In the genomic region with DNA sequence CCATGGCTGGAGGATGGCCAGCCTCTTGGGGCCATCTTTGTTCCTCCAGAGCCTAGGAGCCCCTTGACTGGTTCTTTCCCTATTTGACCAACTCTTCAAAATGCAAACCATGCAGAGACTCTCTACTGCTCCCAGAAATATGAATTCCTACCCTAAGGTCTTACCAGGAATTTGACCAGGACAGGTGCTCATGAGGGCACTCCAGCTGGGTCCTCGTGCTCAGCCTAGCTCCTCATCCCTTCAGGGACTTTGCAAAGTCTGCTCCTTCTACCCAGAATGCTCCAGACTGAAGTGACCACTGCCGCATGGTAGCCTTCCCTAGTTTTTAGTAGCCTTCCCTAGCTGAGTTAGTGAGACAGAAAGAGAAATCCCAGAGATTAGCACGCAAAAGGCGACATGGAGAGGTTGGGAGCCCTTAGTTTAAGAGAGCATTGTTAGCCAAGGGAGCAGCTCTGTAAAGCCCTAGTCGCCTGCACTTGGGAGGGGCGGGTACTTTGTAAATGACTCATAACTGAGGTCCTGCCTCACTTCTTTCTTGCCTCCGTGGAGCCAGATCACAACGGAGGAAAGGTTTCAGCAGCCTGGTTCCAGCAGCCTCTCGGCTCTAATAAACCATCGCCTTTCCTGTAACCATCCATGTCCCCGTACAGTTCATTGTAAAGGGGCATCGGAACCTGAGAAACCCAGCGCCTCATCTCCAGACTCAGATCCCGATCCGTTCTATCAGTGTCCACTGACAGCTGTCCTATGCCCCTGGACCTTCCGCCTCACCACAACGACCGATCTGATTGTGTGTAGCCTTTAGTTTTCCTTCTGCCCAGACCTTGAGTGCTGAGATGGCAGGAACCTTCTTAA, we compare ENCODE assay signal across 8 mouse cellular contexts. TPM values are rescaled to one million over a fixed set of nuclear protein-coding genes. Genes with fewer than 3 reads are reported as not detected.
DNase-seq lines count a peak whose midpoint lies in the region; ATAC-seq and TF ChIP-seq lines count a peak whose summit lies in the region.

No protein-coding gene starts in this region.

- no peak for TF ChIP-seq POLR2A in thymus, adult 2 months (IDR thresholded peaks at IDR 0.05; ENCODE audit: control insufficient read depth, extremely low read depth, insufficient read depth, low read length, poor library complexity)

- H3K9ac ChIP-seq in heart, embryonic 14.5 days (ENCODE audit: low read length) = peak overlapping the region; percentile 68
- peak overlapping the region; percentile 76 for H3K9ac ChIP-seq in hindbrain, embryonic 13.5 days
- H3K9ac ChIP-seq in midbrain, embryonic 14.5 days (replicated peaks; ENCODE audit: low read length) = no peak overlapping the region

- DNase-seq in heart, adult 9 months (ENCODE audit: low spot score in 2 of 2) = no peak
- peak; percentile 68 for DNase-seq in NIH3T3 (ENCODE audit: low read depth)
- DNase-seq in midbrain, embryonic 14.5 days = peak; percentile 20
- no peak for DNase-seq in thymus, adult 2 months
- no peak for DNase-seq in kidney, adult 8-10 months

- no peak overlapping the region for H3K27ac ChIP-seq in heart, embryonic 14.5 days (replicated peaks in 1 of 2; ENCODE audit: control insufficient read depth in 1 of 2, insufficient read depth in 1 of 2, low read depth in 2 of 2, low read length in 2 of 2)
- H3K27ac ChIP-seq in hindbrain, embryonic 13.5 days = peak overlapping the region; percentile 74
- H3K27ac ChIP-seq in midbrain, embryonic 14.5 days (replicated peaks; ENCODE audit: low read depth, low read length) = no peak overlapping the region
- no peak overlapping the region for H3K27ac ChIP-seq in thymus, adult 2 months (ENCODE audit: control insufficient read depth, insufficient read depth, low read length)

- no peaks in the 10 kb centered on the region for H3K36me3 ChIP-seq in heart, embryonic 14.5 days (ENCODE audit: control insufficient read depth, insufficient read depth, low read length)
- no peaks in the 10 kb centered on the region for H3K36me3 ChIP-seq in hindbrain, embryonic 13.5 days
- no peaks in the 10 kb centered on the region for H3K36me3 ChIP-seq in midbrain, embryonic 14.5 days (ENCODE audit: control insufficient read depth, insufficient read depth, low read length)
- H3K36me3 ChIP-seq in thymus, adult 2 months (ENCODE audit: control insufficient read depth, insufficient read depth, low read length) = no peaks in the 10 kb centered on the region

- H3K9me3 ChIP-seq in heart, embryonic 14.5 days (ENCODE audit: control insufficient read depth, low read length) = no peaks in the 10 kb centered on the region
- no peaks in the 10 kb centered on the region for H3K9me3 ChIP-seq in hindbrain, embryonic 13.5 days
- H3K9me3 ChIP-seq in midbrain, embryonic 14.5 days (ENCODE audit: control insufficient read depth, low read length) = no peaks in the 10 kb centered on the region

- WGBS in heart, embryonic 14.5 days = 22% methylated on average over 18 of the region's 18 CpGs
- 24% methylated on average over 18 of the region's 18 CpGs for WGBS in hindbrain, embryonic 13.5 days
- 25% methylated on average over 18 of the region's 18 CpGs for WGBS in midbrain, embryonic 14.5 days
- WGBS in thymus, adult 2 months = 35% methylated on average over 18 of the region's 18 CpGs

- peaks cover 29 to 34% of the 10 kb centered on the region in 2 experiments for H3K4me1 ChIP-seq in heart, embryonic 14.5 days (ENCODE audit: control insufficient read depth in 2 of 2, insufficient read depth in 2 of 2, low read length in 2 of 2)
- H3K4me1 ChIP-seq in hindbrain, embryonic 13.5 days (replicated peaks) = peaks cover 41% of the 10 kb centered on the region
- peaks cover 35% of the 10 kb centered on the region for H3K4me1 ChIP-seq in midbrain, embryonic 14.5 days (ENCODE audit: control insufficient read depth, insufficient read depth, low read length)
- H3K4me1 ChIP-seq in thymus, adult 2 months (replicated peaks; ENCODE audit: control insufficient read depth, insufficient read depth, low read length) = peaks cover 4% of the 10 kb centered on the region; the same call in 1 of the 2 replicates

- peak overlapping the region in 1 of 2 experiments; percentile 41; a peak in 2 of 4 replicates for H3K4me3 ChIP-seq in heart, embryonic 14.5 days (ENCODE audit: control insufficient read depth in 1 of 2, insufficient read depth in 1 of 2, low read depth in 1 of 2, low read length in 2 of 2)
- peak overlapping the region; percentile 41 for H3K4me3 ChIP-seq in hindbrain, embryonic 13.5 days
- H3K4me3 ChIP-seq in midbrain, embryonic 14.5 days (replicated peaks; ENCODE audit: low read depth, low read length) = 0 out of 2 replicates have a peak overlapping the region, but pooled peaks have one; percentile 40
- H3K4me3 ChIP-seq in thymus, adult 2 months (ENCODE audit: control insufficient read depth, insufficient read depth, low read length) = no peak overlapping the region

- H3K4me2 ChIP-seq in heart, embryonic 14.5 days (ENCODE audit: low read length) = peak overlapping the region; percentile 86
- peak overlapping the region; percentile 77 for H3K4me2 ChIP-seq in hindbrain, embryonic 13.5 days
- H3K4me2 ChIP-seq in midbrain, embryonic 14.5 days (ENCODE audit: low read length) = peak overlapping the region; percentile 86

- peaks cover 41% of the 10 kb centered on the region for H3K27me3 ChIP-seq in heart, embryonic 14.5 days (ENCODE audit: control insufficient read depth, insufficient read depth, low read length)
- H3K27me3 ChIP-seq in hindbrain, embryonic 13.5 days = peaks cover 58% of the 10 kb centered on the region
- peaks cover 19% of the 10 kb centered on the region for H3K27me3 ChIP-seq in midbrain, embryonic 14.5 days (ENCODE audit: control insufficient read depth, insufficient read depth, low read length)
- peaks cover 8% of the 10 kb centered on the region; the same call in 1 of the 2 replicates for H3K27me3 ChIP-seq in thymus, adult 2 months (ENCODE audit: control insufficient read depth, insufficient read depth, low read length)

- ATAC-seq in heart, embryonic 14.5 days (ENCODE audit: insufficient number of reproducible peaks, insufficient read depth, low FRiP score, low read depth) = no peak
- no peak for ATAC-seq in hindbrain, embryonic 13.5 days (ENCODE audit: low FRiP score)
- no peak for ATAC-seq in midbrain, embryonic 14.5 days (ENCODE audit: low FRiP score, low TSS enrichment)
- no peak for ATAC-seq in activated CD4-positive, CD25-positive, alpha-beta regulatory T cell, adult 4 months

- TF ChIP-seq CTCF in thymus, adult 2 months (IDR thresholded peaks at IDR 0.05; ENCODE audit: borderline replicate concordance, control insufficient read depth, extremely low read depth, insufficient read depth, low read length, poor library complexity) = no peak

RNA-seq across cellular contexts. Expression of a gene that starts 28.2 kb away (rescaled TPM):
- 26.7 and 31.0 TPM in 2 replicates for polyA plus RNA-seq in heart, embryonic 14.5 days (2014; fragmentation: Nextera tagmentation; extraction: Ambion mirVana)
- polyA plus RNA-seq in hindbrain, embryonic 13.5 days (2015; fragmentation: Nextera tagmentation; extraction: Ambion mirVana) = 5.1 and 5.2 TPM in 2 replicates
- polyA plus RNA-seq in midbrain, embryonic 14.5 days (2014; fragmentation: Nextera tagmentation; extraction: Ambion mirVana) = 2.2 and 4.3 TPM in 2 replicates
- polyA plus RNA-seq in thymus, adult 2 months (2012; rRNA removed) = 12.7 and 15.0 TPM in 2 replicates
- under 1 TPM; 0.56 to 0.78 TPM for polyA plus RNA-seq in activated CD4-positive, CD25-positive, alpha-beta regulatory T cell, adult 4 months (2017; shearing (Covaris generic))

Comparison
In these comparisons a context has a peak if more than half of its experiments do, and no peak if none do; other contexts are left out.
1. DNase-seq: peak in NIH3T3 (single experiment) and midbrain, embryonic 14.5 days (single experiment); none in heart, adult 9 months (0 of 2), thymus, adult 2 months (single experiment) and kidney, adult 8-10 months (0 of 2).
2. Peak in every context shown above with its lines, with median percentiles within 50 percentile points of each other: H3K4me2 ChIP-seq.